Mouse (Mus musculus): Measurements from ENCODE around the gene Hpcal1.

GRCm38 (mm10) chr12:17663991-17664635, 26.5 kb upstream of the Hpcal1 start:
- no peak for TF ChIP-seq CTCF (IDR thresholded peaks at IDR 0.05; ENCODE audit: borderline replicate concordance, extremely low read depth, insufficient read depth, insufficient read length)
- TF ChIP-seq POLR2A (IDR thresholded peaks at IDR 0.05; ENCODE audit: borderline replicate concordance, extremely low read depth, insufficient read depth, insufficient read length, poor library complexity, severe bottlenecking), result no peak
